Mouse (Mus musculus) MEL (cell line): ENCODE results near the gene Klb. TPM values are rescaled to one million over a fixed set of nuclear protein-coding genes. Genes with fewer than 3 reads are reported as not detected.

ENCODE experiments used
- DNase-seq: peaks from one replicate; pipeline ENCODE4 v3.0.0; 2011; ENCODE audit warnings: low read depth, low spot score
- H3K27ac ChIP-seq: 2 replicates; pipeline ENCODE4 v1.5.1; 2012; ENCODE audit warnings: low read depth, mild to moderate bottlenecking, control low read depth, low read length, moderate library complexity; ENCODE audit not compliant: control insufficient read depth
- H3K27me3 ChIP-seq, 2 experiments: fragments of 150-350 bp in 1 of 2; sonication (generic) in 1 of 2; 2 replicates each; pipeline ENCODE4 v1.6.1; 2012; ENCODE audit warnings: low read length in 2 of 2, mild to moderate bottlenecking in 2 of 2, improper control_type of control experiment in 1 of 2, moderate library complexity in 1 of 2; ENCODE audit not compliant: insufficient read depth in 2 of 2, control insufficient read depth in 1 of 2
- H3K36me3 ChIP-seq, 2 experiments: 2 replicates each; pipeline ENCODE4 v1.6.1; 2012 to 2014; ENCODE audit warnings: low read length in 2 of 2, improper control_type of control experiment in 1 of 2, inconsistent platforms in 1 of 2, mild to moderate bottlenecking in 1 of 2; ENCODE audit not compliant: insufficient read depth in 2 of 2, control insufficient read depth in 1 of 2
- H3K4me1 ChIP-seq, 2 experiments: fragments of 150-350 bp in 1 of 2; sonication (generic) in 1 of 2; 2 replicates each; pipeline ENCODE4 v1.6.1; 2012; ENCODE audit warnings: low read length in 2 of 2, improper control_type of control experiment in 1 of 2, mild to moderate bottlenecking in 1 of 2; ENCODE audit not compliant: insufficient read depth in 2 of 2, control insufficient read depth in 1 of 2
- H3K4me3 ChIP-seq, 2 experiments: fragments of 150-350 bp in 1 of 2; sonication (generic) in 1 of 2; 2 replicates each; pipeline ENCODE4 v1.5.1; 2012; ENCODE audit warnings: low read depth in 2 of 2, low read length in 2 of 2, mild to moderate bottlenecking in 2 of 2, moderate library complexity in 2 of 2, control low read depth in 1 of 2, improper control_type of control experiment in 1 of 2; ENCODE audit not compliant: control insufficient read depth in 1 of 2, insufficient read depth in 1 of 2
- H3K79me2 ChIP-seq: 2 replicates; pipeline ENCODE4 v1.6.1; 2012; ENCODE audit warnings: mild to moderate bottlenecking, low read length, moderate library complexity; ENCODE audit not compliant: control insufficient read depth, poor library complexity, insufficient read depth
- H3K9ac ChIP-seq: 2 replicates; pipeline ENCODE4 v1.6.1; 2012; ENCODE audit warnings: low read depth, mild to moderate bottlenecking, control low read depth, low read length, moderate library complexity; ENCODE audit not compliant: control insufficient read depth, poor library complexity, severe bottlenecking
- H3K9me3 ChIP-seq: fragments of 150-350 bp; sonication (generic); replicated peaks from 2 replicates; pipeline ENCODE4 v1.6.1; 2012; ENCODE audit warnings: mild to moderate bottlenecking, low read length, improper control_type of control experiment, moderate library complexity; ENCODE audit not compliant: insufficient read depth
- BHLHE40 ChIP-seq: IDR thresholded peaks from 2 replicates; pipeline ENCODE4 v1.6.1; 2012; ENCODE audit warnings: low read depth, mild to moderate bottlenecking, inconsistent platforms, low read length, improper control_type of control experiment, borderline replicate concordance
- CHD2 ChIP-seq: IDR thresholded peaks from 2 replicates; pipeline ENCODE4 v1.6.1; 2011; ENCODE audit warnings: low read length, improper control_type of control experiment
- ELF1 ChIP-seq: IDR thresholded peaks from 2 replicates; pipeline ENCODE4 v1.6.1; 2014; ENCODE audit warnings: low read depth, mild to moderate bottlenecking, inconsistent platforms, low read length, improper control_type of control experiment, moderate library complexity
- EP300 ChIP-seq, 2 experiments: IDR thresholded peaks; 2 replicates each; pipeline ENCODE4 v1.6.1; 2011; ENCODE audit warnings: improper control_type of control experiment in 2 of 2, low read length in 2 of 2, low read depth in 1 of 2, mild to moderate bottlenecking in 1 of 2
- GABPA ChIP-seq: IDR thresholded peaks from 2 replicates; pipeline ENCODE4 v1.6.1; 2012; ENCODE audit warnings: low read depth, mild to moderate bottlenecking, inconsistent platforms, low read length, improper control_type of control experiment, moderate library complexity
- JUND ChIP-seq: IDR thresholded peaks from 2 replicates; pipeline ENCODE4 v1.6.1; 2011; ENCODE audit warnings: low read depth, mild to moderate bottlenecking, improper control_type of control experiment, low read length
- MEF2A ChIP-seq: IDR thresholded peaks from 2 replicates; pipeline ENCODE4 v1.6.1; 2014; ENCODE audit warnings: low read depth, mild to moderate bottlenecking, inconsistent platforms, low read length, improper control_type of control experiment; ENCODE audit not compliant: poor library complexity, insufficient replicate concordance, severe bottlenecking; ENCODE audit errors: extremely low read depth
- MXI1 ChIP-seq: IDR thresholded peaks from 2 replicates; pipeline ENCODE4 v1.6.1; 2011; ENCODE audit warnings: mild to moderate bottlenecking, low read depth, low read length, improper control_type of control experiment
- MYB ChIP-seq: IDR thresholded peaks from 2 replicates; pipeline ENCODE4 v1.6.1; 2011; ENCODE audit warnings: mild to moderate bottlenecking, low read depth, low read length, improper control_type of control experiment
- MYC ChIP-seq: IDR thresholded peaks from 2 replicates; pipeline ENCODE4 v1.6.1; 2011; ENCODE audit warnings: low read depth, mild to moderate bottlenecking, low read length, improper control_type of control experiment, moderate library complexity
- NELFE ChIP-seq: IDR thresholded peaks from 2 replicates; pipeline ENCODE4 v1.6.1; 2011; ENCODE audit warnings: low read depth, low read length, improper control_type of control experiment
- NRF1 ChIP-seq: IDR thresholded peaks from 2 replicates; pipeline ENCODE4 v1.6.1; 2014; ENCODE audit warnings: low read depth, mild to moderate bottlenecking, inconsistent platforms, low read length, improper control_type of control experiment, moderate library complexity; ENCODE audit not compliant: poor library complexity, insufficient read depth, severe bottlenecking
- POLR2A ChIP-seq, 2 experiments: IDR thresholded peaks; 2 replicates each; pipeline ENCODE4 v1.6.1; 2011 to 2012; ENCODE audit warnings: low read length in 2 of 2, mild to moderate bottlenecking in 2 of 2, control low read depth in 1 of 2, improper control_type of control experiment in 1 of 2, low read depth in 1 of 2, moderate library complexity in 1 of 2; ENCODE audit not compliant: control insufficient read depth in 1 of 2, insufficient read depth in 1 of 2, poor library complexity in 1 of 2
- POLR2AphosphoS5 ChIP-seq: IDR thresholded peaks from 2 replicates; pipeline ENCODE4 v1.6.1; 2012; ENCODE audit warnings: low read depth, borderline replicate concordance, mild to moderate bottlenecking, inconsistent platforms, low read length, moderate library complexity, mixed read lengths
- RCOR1 ChIP-seq: IDR thresholded peaks from 2 replicates; pipeline ENCODE4 v1.6.1; 2012; ENCODE audit warnings: low read depth, mild to moderate bottlenecking, inconsistent platforms, low read length, improper control_type of control experiment
- SIN3A ChIP-seq: IDR thresholded peaks from 2 replicates; pipeline ENCODE4 v1.6.1; 2012; ENCODE audit warnings: low read length, improper control_type of control experiment, inconsistent platforms
- TAL1 ChIP-seq: IDR thresholded peaks from 2 replicates; pipeline ENCODE4 v1.6.1; 2012; ENCODE audit warnings: mild to moderate bottlenecking, inconsistent platforms, low read length, moderate library complexity, mixed read lengths
- TBP ChIP-seq: IDR thresholded peaks from 2 replicates; pipeline ENCODE4 v1.8.0; 2011; ENCODE audit warnings: low read depth, low read length, improper control_type of control experiment
- TCF12 ChIP-seq: IDR thresholded peaks from 2 replicates; pipeline ENCODE4 v1.6.1; 2014; ENCODE audit warnings: low read depth, mild to moderate bottlenecking, inconsistent platforms, low read length, improper control_type of control experiment, moderate library complexity
- USF1 ChIP-seq: IDR thresholded peaks from 2 replicates; pipeline ENCODE4 v1.6.1; 2014; ENCODE audit warnings: low read depth, mild to moderate bottlenecking, inconsistent platforms, low read length, improper control_type of control experiment, moderate library complexity
- ZC3H11A ChIP-seq: IDR thresholded peaks from 2 replicates; pipeline ENCODE4 v1.6.1; 2012; ENCODE audit warnings: low read depth, mild to moderate bottlenecking, inconsistent platforms, low read length, improper control_type of control experiment
- ZKSCAN1 ChIP-seq: IDR thresholded peaks from 2 replicates; pipeline ENCODE4 v1.6.1; 2012; ENCODE audit warnings: low read depth, mild to moderate bottlenecking, inconsistent platforms, low read length, improper control_type of control experiment, moderate library complexity
- polyA plus RNA-seq, 2 experiments: library from polyadenylated mRNA; stranded (reverse) in 1 of 2; unstranded in 1 of 2; fragments of >175 nt in 1 of 2; fragments of >200 nt in 1 of 2; gene quantifications; 2 replicates each; pipeline versions ENCODE4 v1.2.1 to v1.2.4; 2012; ENCODE audit warnings: low replicate concordance in 2 of 2, low read depth in 1 of 2; ENCODE audit not compliant: insufficient read length in 2 of 2, insufficient read depth in 1 of 2, missing spikeins in 1 of 2
- total RNA-seq: library from RNA; depleted of rRNA; stranded (reverse); fragments of 300-350 nt; gene quantifications from 2 replicates; pipeline ENCODE4 v1.2.3, GENCODE M21; 2012

Gene Klb
- total and polyA plus RNA-seq, 3 experiments = 0.04 TPM; not detected in 2

- peaks cover 11 to 22% of the 10 kb centered on the region in 2 experiments for H3K27me3 ChIP-seq
- no peak overlapping the region for H3K4me3 ChIP-seq
- TF ChIP-seq GABPA (no peak), SIN3A (no peak), CHD2 (no peak), NELFE (no peak), MXI1 (no peak), ZKSCAN1 (no peak), USF1 (no peak), POLR2AphosphoS5 (no peak), ELF1 (no peak), NRF1 (no peak), TAL1 (no peak), TCF12 (no peak), JUND (no peak)
- TF ChIP-seq, all 39 proteins: peak for 0
- no peak overlapping the region for H3K27ac ChIP-seq
- H3K79me2 ChIP-seq = no peaks in the 10 kb centered on the region
- H3K9ac ChIP-seq = no peak overlapping the region
- DNase-seq = no peak
- no peaks in the 10 kb centered on the region for H3K4me1 ChIP-seq
- H3K9me3 ChIP-seq = no peaks in the 10 kb centered on the region
- H3K36me3 ChIP-seq = no peaks in the 10 kb centered on the region
Observed at GRCm38 (mm10) chr5:65367837-65368236, 19.7 kb downstream of the Klb start.

- H3K9ac ChIP-seq = no peak overlapping the region
- H3K79me2 ChIP-seq = no peaks in the 10 kb centered on the region
- H3K27me3 ChIP-seq = peaks cover 4 to 6% of the 10 kb centered on the region in 2 experiments
- no peak for TF ChIP-seq CHD2
- no peak for TF ChIP-seq MEF2A
- no peak for TF ChIP-seq MYC
- TF ChIP-seq POLR2A (IDR thresholded peaks at IDR 0.05; ENCODE audit: control insufficient read depth in 1 of 2, insufficient read depth in 1 of 2, low read depth in 1 of 2, low read length in 2 of 2, poor library complexity in 1 of 2) = no peak
- no peak for TF ChIP-seq ZC3H11A
- TF ChIP-seq TAL1 = no peak
- no peak for TF ChIP-seq ZKSCAN1
- TF ChIP-seq GABPA = no peak
- TF ChIP-seq NELFE = no peak
- TF ChIP-seq RCOR1 = no peak
- no peak for TF ChIP-seq NRF1
- no peak for TF ChIP-seq SIN3A
- TF ChIP-seq MXI1 = no peak
- no peak for TF ChIP-seq BHLHE40
- no peak for TF ChIP-seq EP300 (IDR thresholded peaks at IDR 0.05; ENCODE audit: low read depth in 1 of 2, low read length in 2 of 2)
- no peak for TF ChIP-seq MYB
- no peak for TF ChIP-seq TBP
- TF ChIP-seq POLR2AphosphoS5 = no peak
- no peak for TF ChIP-seq USF1
- no peaks in the 10 kb centered on the region; a peak in 1 of 4 replicates for H3K4me1 ChIP-seq
- no peak overlapping the region for H3K4me3 ChIP-seq
- H3K27ac ChIP-seq = no peak overlapping the region
- H3K9me3 ChIP-seq = no peaks in the 10 kb centered on the region
- no peaks in the 10 kb centered on the region for H3K36me3 ChIP-seq
- no peak for DNase-seq
Observed at GRCm38 (mm10) chr5:65371551-65371950, 23.4 kb downstream of the Klb start.
